Mouse (Mus musculus) urinary bladder, postnatal 4 days (tissue): ENCODE results near the gene Asap2.

Experiments
- DNase-seq, 2 experiments: peaks; one replicate each; pipeline ENCODE4 v3.0.0; 2021 to 2022; ENCODE audit warnings: low spot score in 2 of 2

Asap2 gene

GRCm38 (mm10) chr12:21263256-21263655 is 273.0 kb downstream of the Asap2 start:
- DNase-seq, result no peak

GRCm38 (mm10) chr12:21264241-21264640 is 274.0 kb downstream of the Asap2 start:
- no peak for DNase-seq

GRCm38 (mm10) chr12:21264970-21265369 is 274.7 kb downstream of the Asap2 start:
- no peak for DNase-seq

- no peak for DNase-seq
Measured at GRCm38 (mm10) chr12:21265501-21265900, 275.2 kb downstream of the Asap2 start.

DNA sequence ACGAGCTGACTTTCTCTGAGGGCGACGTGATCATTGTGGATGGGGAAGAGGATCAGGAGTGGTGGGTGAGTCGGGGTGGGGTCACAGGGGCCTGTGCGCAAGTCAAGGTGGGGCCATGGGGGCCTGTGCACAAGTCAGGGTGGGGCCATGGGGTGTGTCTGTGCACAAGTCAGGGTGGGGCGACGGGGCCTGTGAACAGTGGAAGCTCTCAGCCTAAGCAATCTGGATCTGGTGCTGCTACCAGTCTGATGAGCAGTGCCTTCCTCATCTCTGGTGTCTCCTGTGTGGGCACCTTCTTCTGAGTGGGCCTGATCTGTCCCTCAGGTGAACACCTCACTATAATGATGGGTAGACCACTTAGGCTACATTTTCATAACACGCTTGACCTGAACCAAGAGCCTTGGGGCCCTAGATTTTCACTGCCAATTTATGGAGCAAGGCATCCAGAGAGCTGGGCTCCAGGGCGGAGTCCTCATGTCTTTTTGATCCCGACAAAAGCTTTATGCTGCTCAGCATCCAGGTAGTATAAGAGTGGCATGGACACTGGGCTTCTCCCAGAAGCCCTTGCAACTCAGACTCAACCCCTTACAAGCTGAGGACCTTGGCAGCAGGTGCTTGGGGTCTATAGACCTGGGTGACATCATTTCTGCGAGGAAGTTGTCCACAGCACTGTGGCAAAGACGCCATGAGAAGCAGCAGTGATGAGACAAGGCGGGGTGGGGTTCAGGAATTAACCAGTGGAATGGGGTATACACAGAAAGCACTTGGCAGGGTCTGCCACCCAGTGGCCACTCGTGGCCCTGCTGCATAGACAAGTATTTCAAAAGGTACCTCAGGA is 275.9 kb downstream of the Asap2 start:
- peak in 1 of 2 experiments; percentile 39 for DNase-seq

DNA sequence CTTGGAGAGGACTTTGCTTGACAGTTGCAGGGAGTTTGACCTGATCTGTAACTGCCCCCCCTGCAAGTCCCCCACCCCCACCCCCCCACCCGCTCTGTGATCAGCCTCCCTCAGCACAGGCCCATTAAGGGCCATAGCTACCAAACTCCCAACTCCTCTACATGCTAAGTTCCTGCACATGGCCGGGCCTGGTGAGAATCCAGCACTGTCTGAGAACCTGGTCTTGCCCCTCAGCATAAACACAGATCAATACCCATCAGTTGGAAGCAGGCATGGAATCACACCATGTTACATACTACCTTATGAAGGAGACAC is 276.5 kb downstream of the Asap2 start:
- DNase-seq, result no peak

GRCm38 (mm10) chr12:21268083-21268616 is 277.9 kb downstream of the Asap2 start:
- no peak for DNase-seq

- no peak for DNase-seq
Measured at GRCm38 (mm10) chr12:21274446-21274845, 284.2 kb downstream of the Asap2 start.

GRCm38 (mm10) chr12:21277352-21277864 is 287.1 kb downstream of the Asap2 start:
- DNase-seq, result no peak

- DNase-seq, result no peak
Measured at GRCm38 (mm10) chr12:21284761-21285441, 294.6 kb downstream of the Asap2 start, which contains the start of gene Cpsf3. TSS of gene Cpsf3 (plus strand) at chr12:21285391.

- no peak for DNase-seq
Measured at GRCm38 (mm10) chr12:21285508-21286242, 295.4 kb downstream of the Asap2 start.

GRCm38 (mm10) chr12:21286243-21286622 is 296.0 kb downstream of the Asap2 start, which contains the start of gene Itgb1bp1:
TSS of gene Itgb1bp1 (minus strand) at chr12:21286284.
- peak; percentile 98 for DNase-seq

DNA sequence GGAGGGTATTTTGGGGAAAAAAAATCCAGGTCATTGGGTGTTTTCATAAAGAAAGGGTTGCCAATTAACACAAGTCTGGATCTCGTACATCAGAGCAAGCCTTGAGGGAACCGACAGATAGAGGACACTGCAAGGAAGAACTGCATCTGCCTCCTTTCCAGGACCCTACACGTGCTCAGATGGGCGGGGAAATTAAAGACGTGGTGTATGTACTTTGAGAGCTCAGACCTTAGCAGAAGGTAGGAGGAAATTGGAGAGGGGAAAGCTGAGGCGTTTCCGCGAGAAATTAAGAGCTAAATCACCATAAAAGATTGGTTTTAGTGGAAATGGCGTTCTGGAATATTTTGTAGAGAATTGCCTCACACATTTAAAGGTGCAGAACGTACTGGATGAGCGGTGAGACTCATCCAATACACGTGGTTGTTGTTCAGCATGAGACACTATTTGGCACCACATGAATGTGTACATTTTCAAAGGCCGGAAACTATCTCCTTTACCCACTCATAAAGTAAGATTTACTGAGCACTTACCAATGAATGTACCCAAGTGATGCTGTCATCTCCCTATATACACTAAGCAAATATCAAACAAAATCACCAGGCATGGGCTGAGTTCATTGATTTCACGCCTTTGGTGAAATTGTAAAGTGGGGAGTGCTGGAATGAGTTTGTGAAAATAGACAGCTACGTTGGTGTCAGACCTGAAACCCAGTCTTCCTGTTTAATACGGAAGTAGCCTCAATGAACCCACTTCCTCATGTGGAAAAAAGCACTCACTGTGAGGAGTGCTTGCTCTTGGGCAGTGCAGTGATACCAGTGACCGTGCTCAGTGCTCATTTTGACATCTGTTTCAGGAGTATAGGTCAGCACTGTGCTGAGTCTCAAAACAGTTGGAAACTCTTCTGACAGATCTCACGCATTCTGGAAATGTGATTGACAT is 296.7 kb downstream of the Asap2 start:
- no peak for DNase-seq

DNA sequence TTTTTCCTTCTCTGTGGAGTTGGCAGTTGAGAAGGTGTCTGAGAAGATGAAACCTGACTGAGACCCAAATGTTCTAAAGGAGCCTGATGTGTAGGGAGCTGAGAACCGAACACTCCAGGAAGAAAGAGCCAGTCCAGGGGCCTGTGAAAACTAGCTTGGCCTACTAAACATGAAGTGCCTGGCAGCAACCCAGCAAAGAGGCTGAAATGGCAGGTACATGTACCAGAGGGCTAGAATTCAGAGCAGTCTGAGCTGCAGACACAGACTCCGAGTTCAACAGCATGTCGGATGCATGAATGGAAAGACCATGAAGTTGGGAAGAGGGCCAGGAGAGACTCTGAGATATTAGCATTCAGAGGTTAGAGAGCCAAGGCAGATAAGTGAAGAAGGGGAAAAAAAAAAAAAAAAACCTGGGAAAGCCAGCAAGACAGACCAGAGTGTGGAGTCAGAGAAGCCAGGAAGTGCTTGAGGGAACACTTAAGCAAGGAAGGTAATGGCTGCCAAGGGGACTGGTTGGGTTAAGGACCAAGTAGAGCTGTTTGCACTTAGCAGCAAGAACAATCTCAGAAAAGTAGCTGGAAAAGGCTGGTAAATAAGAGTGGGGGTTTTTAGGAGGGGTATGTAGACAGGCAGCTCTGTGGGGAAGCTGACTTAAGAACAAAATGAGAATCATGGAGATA is 298.6 kb downstream of the Asap2 start:
- no peak for DNase-seq

DNA sequence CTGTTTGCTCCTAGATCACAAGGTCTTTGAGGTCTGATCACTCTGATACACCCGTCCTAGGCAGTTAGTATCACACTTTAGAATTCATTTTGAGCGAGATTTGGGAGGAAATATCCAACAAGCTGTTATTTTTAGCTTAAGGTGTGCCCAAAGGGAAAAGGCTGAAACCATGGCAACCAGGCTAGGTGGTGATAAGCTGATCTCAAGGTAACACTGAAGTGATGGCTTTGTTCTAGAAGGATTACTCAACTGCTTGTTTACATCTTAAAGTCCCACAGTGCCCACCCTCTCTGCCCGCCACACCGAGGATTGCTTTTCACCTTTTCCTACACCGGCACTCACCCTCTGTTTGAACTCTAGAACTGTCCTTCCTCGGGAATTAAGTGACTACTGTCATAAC is 299.4 kb downstream of the Asap2 start:
- DNase-seq, result no peak

- DNase-seq, result no peak
Measured at GRCm38 (mm10) chr12:21298856-21299255, 308.6 kb downstream of the Asap2 start.

DNA sequence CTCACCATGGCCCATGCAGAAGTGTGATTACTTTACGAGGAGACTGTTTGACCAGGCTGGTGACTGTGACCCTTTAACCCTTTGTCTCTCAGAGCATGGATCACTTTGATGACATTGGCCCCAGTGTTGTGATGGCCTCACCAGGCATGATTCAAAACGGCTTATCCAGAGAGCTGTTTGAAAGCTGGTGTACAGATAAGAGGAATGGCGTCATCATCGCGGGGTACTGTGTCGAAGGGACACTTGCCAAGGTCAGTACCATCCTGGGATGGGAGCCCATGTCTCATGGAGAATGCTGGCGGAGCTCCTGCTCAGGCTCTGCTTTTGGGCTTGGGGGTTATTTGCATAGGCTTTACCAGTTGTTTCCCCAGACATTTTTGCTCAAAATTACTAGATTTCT is 311.1 kb downstream of the Asap2 start:
- DNase-seq, result no peak

GRCm38 (mm10) chr12:21301932-21302331 is 311.7 kb downstream of the Asap2 start:
- no peak for DNase-seq

- no peak for DNase-seq
Measured at GRCm38 (mm10) chr12:21302361-21302783, 312.1 kb downstream of the Asap2 start.

DNA sequence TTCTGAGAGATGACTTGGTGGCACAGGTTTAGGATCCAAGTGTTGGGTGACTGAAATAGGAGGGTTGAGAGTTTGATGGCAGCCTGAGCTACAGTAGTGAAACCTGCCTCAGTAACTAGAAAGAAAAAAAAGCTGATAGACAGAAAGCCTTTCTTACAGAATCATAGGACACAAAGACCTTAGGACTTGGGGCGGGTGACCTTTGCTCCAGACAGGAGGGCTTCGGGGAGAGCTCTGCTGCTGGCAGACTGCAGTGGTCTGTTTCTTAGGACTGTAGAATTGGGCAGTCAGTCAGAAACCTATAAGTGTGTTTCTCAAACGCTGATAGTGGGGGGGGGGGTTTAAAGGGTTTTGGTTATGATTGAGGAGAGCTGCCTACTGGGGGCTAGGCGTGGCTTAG is 315.5 kb downstream of the Asap2 start:
- no peak for DNase-seq
